Mouse (Mus musculus) myocyte (in vitro differentiated cells): ENCODE data around the gene Nkd2.

Experiments used
- CEBPB ChIP-seq: IDR thresholded peaks from 2 replicates; pipeline ENCODE4 v1.6.1; 2011; ENCODE audit warnings: mild to moderate bottlenecking, moderate library complexity; ENCODE audit not compliant: poor library complexity, insufficient read depth, severe bottlenecking
- E2F4 ChIP-seq: IDR thresholded peaks from one replicate; pipeline ENCODE4 v1.6.1; 2011; ENCODE audit warnings: mild to moderate bottlenecking, control low read depth, moderate library complexity; ENCODE audit not compliant: insufficient read depth
- MAX ChIP-seq: IDR thresholded peaks from one replicate; pipeline ENCODE4 v1.6.1; 2011; ENCODE audit warnings: low read depth, mild to moderate bottlenecking, control low read depth
- MYOD1 ChIP-seq, 3 experiments: IDR thresholded peaks; one replicate each; pipeline ENCODE4 v1.6.1; 2011; ENCODE audit warnings: control low read depth in 2 of 3, low read depth in 2 of 3, mild to moderate bottlenecking in 2 of 3, moderate library complexity in 1 of 3; ENCODE audit not compliant: insufficient read length in 2 of 3, control insufficient read depth in 1 of 3
- MYOG ChIP-seq, 3 experiments: IDR thresholded peaks; one replicate each; pipeline ENCODE4 v1.6.1; 2011; ENCODE audit warnings: control low read depth in 2 of 3, low read depth in 2 of 3, mild to moderate bottlenecking in 2 of 3; ENCODE audit not compliant: insufficient read length in 2 of 3, control insufficient read depth in 1 of 3, insufficient read depth in 1 of 3
- POLR2A ChIP-seq: IDR thresholded peaks from one replicate; pipeline ENCODE4 v1.6.1; 2011; ENCODE audit warnings: low read depth, mild to moderate bottlenecking, control low read depth, moderate library complexity; ENCODE audit not compliant: insufficient read length
- POLR2AphosphoS2 ChIP-seq: IDR thresholded peaks from one replicate; pipeline ENCODE4 v1.6.1; 2011; ENCODE audit warnings: low read depth, control low read depth; ENCODE audit not compliant: insufficient read length
- TCF12 ChIP-seq: IDR thresholded peaks from one replicate; pipeline ENCODE4 v1.6.1; 2011; ENCODE audit warnings: mild to moderate bottlenecking, control low read depth; ENCODE audit not compliant: poor library complexity, insufficient read depth, severe bottlenecking
- USF1 ChIP-seq: IDR thresholded peaks from one replicate; pipeline ENCODE4 v1.6.1; 2011; ENCODE audit warnings: low read depth, mild to moderate bottlenecking, control low read depth, moderate library complexity

DNA sequence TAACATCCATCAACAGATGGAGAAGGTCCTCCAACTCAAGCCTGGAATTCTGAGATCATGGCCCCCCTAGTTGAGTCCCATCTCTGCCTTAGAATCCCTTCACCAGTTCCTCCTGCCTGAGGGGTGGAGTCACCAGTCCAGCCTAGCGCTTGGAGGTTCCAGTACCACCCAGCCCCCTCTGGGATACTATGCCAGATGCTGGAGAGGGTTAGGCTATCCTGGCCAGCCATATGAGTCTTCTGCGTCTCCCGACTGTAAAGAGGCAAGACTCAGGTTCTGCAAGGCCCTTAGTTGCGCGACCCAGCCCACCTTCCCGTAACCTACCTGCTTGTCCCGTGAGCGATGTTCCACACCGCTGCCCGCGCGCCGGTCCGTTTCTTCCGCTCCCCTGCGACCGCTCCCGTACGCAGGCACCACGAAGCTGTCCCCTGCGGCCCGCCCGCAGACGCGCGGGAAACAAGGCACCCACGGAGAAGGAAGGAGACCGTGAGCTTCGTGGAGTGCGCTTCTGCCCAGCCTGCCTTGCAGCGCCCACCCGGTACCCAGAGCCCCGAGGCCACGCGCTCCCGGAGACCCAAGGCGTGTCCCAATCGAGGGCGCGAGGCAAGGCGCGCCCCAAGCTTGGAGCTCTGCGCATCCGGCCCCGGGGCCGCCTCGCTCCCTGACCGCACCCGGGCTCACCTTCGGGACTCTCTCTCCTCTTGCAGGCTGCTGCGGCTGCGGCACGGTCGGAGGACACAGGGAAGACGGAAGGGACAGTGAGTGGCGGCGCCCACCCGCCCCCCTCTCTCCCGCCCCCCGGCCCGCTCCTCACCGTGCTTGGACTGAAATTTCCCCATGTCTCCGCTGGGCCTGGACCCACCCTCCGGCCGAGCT lies 604 bp downstream of the Nkd2 start:
- TF ChIP-seq MAX (no peak), POLR2A (no peak), CEBPB (no peak), MYOD1 (IDR thresholded peaks at IDR 0.05; ENCODE audit: control insufficient read depth in 1 of 3, insufficient read length in 2 of 3, low read depth in 2 of 3) (no peak), E2F4 (no peak), MYOG (IDR thresholded peaks at IDR 0.05; ENCODE audit: control insufficient read depth in 1 of 3, insufficient read depth in 1 of 3, insufficient read length in 2 of 3, low read depth in 2 of 3) (no peak), TCF12 (no peak), USF1 (no peak), POLR2AphosphoS2 (no peak)
